Mouse (Mus musculus) forebrain, embryonic 16.5 days (tissue): ENCODE data around the gene Mmadhc. TPM values are rescaled to one million over a fixed set of nuclear protein-coding genes. Genes with fewer than 3 reads are reported as not detected.

Experiments used
- ATAC-seq: fragments of 200-750 bp; cut with Nextera tagmentation; 2 replicates; pipeline ENCODE4 v1.8.0; 2017; ENCODE audit warnings: mild to moderate bottlenecking, moderate library complexity
- H3K27ac ChIP-seq: fragments of 300-500 bp; sonication (generic); 2 replicates; pipeline ENCODE4 v1.5.1; 2014; ENCODE audit warnings: low read length, control low read depth
- H3K27me3 ChIP-seq: fragments of 300-500 bp; sonication (generic); replicated peaks from 2 replicates; pipeline ENCODE4 v1.6.1; 2014; ENCODE audit warnings: low read length; ENCODE audit not compliant: control insufficient read depth, insufficient read depth
- H3K36me3 ChIP-seq: fragments of 300-500 bp; sonication (generic); 2 replicates; pipeline ENCODE4 v1.6.1; 2014; ENCODE audit not compliant: control insufficient read depth, insufficient read depth
- H3K4me1 ChIP-seq: fragments of 300-500 bp; sonication (generic); replicated peaks from 2 replicates; pipeline ENCODE4 v1.6.1; 2014; ENCODE audit warnings: low read length; ENCODE audit not compliant: control insufficient read depth, insufficient read depth
- H3K4me2 ChIP-seq: fragments of 300-500 bp; sonication (generic); 2 replicates; pipeline ENCODE4 v1.6.1; 2014; ENCODE audit warnings: mild to moderate bottlenecking, low read length, control low read depth
- H3K4me3 ChIP-seq: fragments of 300-500 bp; sonication (generic); replicated peaks from 2 replicates; pipeline ENCODE4 v1.5.1; 2014; ENCODE audit warnings: mild to moderate bottlenecking, low read length, control low read depth
- H3K9ac ChIP-seq: fragments of 300-500 bp; sonication (generic); replicated peaks from 2 replicates; pipeline ENCODE4 v1.6.1; 2014; ENCODE audit warnings: low read depth, low read length, control low read depth
- H3K9me3 ChIP-seq: fragments of 300-500 bp; sonication (generic); 2 replicates; pipeline ENCODE4 v1.6.1; 2016; ENCODE audit warnings: low read length; ENCODE audit not compliant: control insufficient read depth
- WGBS: fragments of 180-500 bp; shearing (Covaris S2); extraction: QIAGEN DNeasy Blood & Tissue Kit; methylation state at CpG from one replicate; pipeline ENCODE4 v1.1.7; 2014; 5-methylcytosine and 5-hydroxymethylcytosine counted together
- polyA plus RNA-seq: library from polyadenylated mRNA; unstranded; fragments of >200 nt; fragmentation: Nextera tagmentation; extraction: Ambion mirVana; gene quantifications from 2 replicates; pipeline ENCODE4 v1.2.1, GENCODE M21; 2015

The Mmadhc gene
- polyA plus RNA-seq, 1 experiment from 2014 or later: 150 TPM

- 36% methylated on average over 5 of the region's 5 CpGs for WGBS
- ATAC-seq: peak; percentile 70; the same call in 1 of the 2 replicates
Observed at GRCm38 (mm10) chr2:50272165-50272564, 24.4 kb downstream of the Mmadhc start.

DNA sequence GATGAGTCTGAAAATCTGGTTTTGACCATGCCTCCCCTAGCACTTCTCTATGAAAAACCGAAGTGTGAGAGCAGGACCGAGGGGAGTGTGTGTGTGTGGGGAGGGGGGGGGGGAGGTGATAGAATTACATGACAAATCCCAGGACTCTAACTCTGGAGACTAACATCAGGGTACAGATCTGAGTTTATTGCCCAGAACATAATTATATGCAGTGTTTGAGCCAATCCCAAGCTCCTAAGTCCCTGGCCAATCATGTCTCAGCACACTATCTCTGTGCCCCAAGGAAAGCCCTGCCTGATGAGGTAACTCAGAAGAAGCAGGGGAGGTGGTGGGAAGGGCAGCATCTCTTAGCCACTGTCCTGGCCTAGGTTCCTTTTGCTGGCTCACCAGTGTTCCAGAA, 28.1 kb downstream of the Mmadhc start:
- Histone ChIP-seq H3K9me3 (no peaks in the 10 kb centered on the region), H3K27ac (no peak overlapping the region), H3K9ac (no peak overlapping the region), H3K4me3 (no peak overlapping the region), H3K4me2 (no peak overlapping the region), H3K36me3 (no peaks in the 10 kb centered on the region), H3K27me3 (no peaks in the 10 kb centered on the region), H3K4me1 (no peaks in the 10 kb centered on the region)
- no peak for ATAC-seq
- 72% methylated on average over 2 of the region's 2 CpGs for WGBS

More at GRCm38 (mm10) chr2:50272165-50272564, 24.4 kb downstream of the Mmadhc start:
- Histone ChIP-seq H3K4me1 (no peaks in the 10 kb centered on the region), H3K4me2 (no peak overlapping the region), H3K27ac (no peak overlapping the region), H3K9ac (no peak overlapping the region), H3K27me3 (no peaks in the 10 kb centered on the region), H3K4me3 (no peak overlapping the region), H3K9me3 (no peaks in the 10 kb centered on the region), H3K36me3 (no peaks in the 10 kb centered on the region)

DNA sequence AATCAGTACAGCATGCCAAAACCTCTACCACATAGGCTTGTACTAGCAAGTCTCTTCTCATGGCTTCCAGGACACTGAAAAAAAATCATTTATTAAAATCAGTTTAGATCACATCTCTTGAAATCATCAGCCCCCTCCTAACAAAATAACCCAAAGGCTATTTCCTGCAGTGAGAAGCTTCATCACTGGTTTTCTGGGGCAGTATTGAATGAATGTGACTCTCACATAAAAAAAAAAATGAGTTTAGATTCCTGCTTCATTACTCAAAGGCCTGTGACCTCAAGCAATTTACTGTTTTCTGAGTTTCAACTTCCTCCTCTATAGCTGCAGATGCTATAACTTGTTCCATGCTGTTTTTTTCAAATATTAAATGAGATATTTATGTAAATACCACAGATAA, 29.6 kb downstream of the Mmadhc start:
- no peaks in the 10 kb centered on the region for H3K27me3 ChIP-seq
- H3K27ac ChIP-seq: no peak overlapping the region
- H3K4me2 ChIP-seq: no peak overlapping the region
- H3K4me1 ChIP-seq: no peaks in the 10 kb centered on the region
- H3K4me3 ChIP-seq: no peak overlapping the region
- no peak for ATAC-seq
- H3K36me3 ChIP-seq: no peaks in the 10 kb centered on the region
- no peaks in the 10 kb centered on the region for H3K9me3 ChIP-seq
- H3K9ac ChIP-seq: no peak overlapping the region

GRCm38 (mm10) chr2:50265215-50265785, 31.3 kb downstream of the Mmadhc start:
- Histone ChIP-seq H3K4me1 (no peaks in the 10 kb centered on the region), H3K9me3 (no peaks in the 10 kb centered on the region), H3K27me3 (no peaks in the 10 kb centered on the region), H3K27ac (no peak overlapping the region), H3K9ac (no peak overlapping the region), H3K4me2 (no peak overlapping the region), H3K36me3 (no peaks in the 10 kb centered on the region), H3K4me3 (no peak overlapping the region)
- 63% methylated on average over 2 of the region's 2 CpGs for WGBS
- ATAC-seq: no peak

GRCm38 (mm10) chr2:50264059-50264458, 32.5 kb downstream of the Mmadhc start:
- no peaks in the 10 kb centered on the region for H3K9me3 ChIP-seq

GRCm38 (mm10) chr2:50254955-50255354, 41.6 kb downstream of the Mmadhc start:
- 89% methylated on average over 5 of the region's 5 CpGs for WGBS
- Histone ChIP-seq H3K4me2 (no peak overlapping the region), H3K27me3 (no peaks in the 10 kb centered on the region), H3K9ac (no peak overlapping the region), H3K36me3 (no peaks in the 10 kb centered on the region), H3K4me1 (no peaks in the 10 kb centered on the region), H3K27ac (no peak overlapping the region), H3K9me3 (no peaks in the 10 kb centered on the region), H3K4me3 (no peak overlapping the region)
- ATAC-seq: no peak

More at GRCm38 (mm10) chr2:50264059-50264458, 32.5 kb downstream of the Mmadhc start:
- WGBS: 82% methylated on average over 6 of the region's 6 CpGs
- no peak overlapping the region for H3K27ac ChIP-seq
- H3K9ac ChIP-seq: no peak overlapping the region
- no peak overlapping the region for H3K4me2 ChIP-seq
- no peak for ATAC-seq
- H3K4me3 ChIP-seq: no peak overlapping the region
- no peaks in the 10 kb centered on the region for H3K27me3 ChIP-seq
- H3K4me1 ChIP-seq: no peaks in the 10 kb centered on the region
- no peaks in the 10 kb centered on the region for H3K36me3 ChIP-seq

- H3K27me3 ChIP-seq: no peaks in the 10 kb centered on the region
- no peak overlapping the region for H3K27ac ChIP-seq
- ATAC-seq: no peak
- WGBS: 61% methylated on average over 3 of the region's 3 CpGs
- no peaks in the 10 kb centered on the region for H3K36me3 ChIP-seq
- H3K4me1 ChIP-seq: no peaks in the 10 kb centered on the region
- H3K9me3 ChIP-seq: no peaks in the 10 kb centered on the region
- no peak overlapping the region for H3K4me2 ChIP-seq
- no peak overlapping the region for H3K9ac ChIP-seq
- H3K4me3 ChIP-seq: no peak overlapping the region
Observed at GRCm38 (mm10) chr2:50248551-50248950, 48.0 kb downstream of the Mmadhc start.

DNA sequence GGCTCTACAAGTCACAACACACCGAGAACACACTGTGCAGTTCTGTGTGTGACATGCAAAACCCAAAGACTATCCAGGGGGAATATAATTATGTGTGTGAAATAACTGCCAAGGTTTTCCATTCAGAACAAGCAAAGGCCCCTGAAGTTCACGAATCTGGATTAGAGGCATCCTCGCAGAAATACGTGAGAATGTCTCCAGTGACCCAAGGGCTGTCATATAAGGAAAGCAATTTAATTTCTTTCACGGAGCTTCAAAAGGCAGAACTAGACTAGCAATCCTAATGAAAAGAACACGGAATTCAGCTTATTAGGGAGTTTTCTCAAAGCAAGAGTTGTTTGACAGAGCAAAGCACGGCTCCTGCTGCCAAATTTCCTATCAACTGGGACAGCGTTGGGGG, 63.1 kb downstream of the Mmadhc start:
- no peaks in the 10 kb centered on the region for H3K27me3 ChIP-seq
- WGBS: 24% methylated on average over 8 of the region's 8 CpGs
- peaks cover 3% of the 10 kb centered on the region; the same call in 1 of the 2 replicates for H3K4me1 ChIP-seq
- H3K4me2 ChIP-seq: no peak overlapping the region
- H3K27ac ChIP-seq: no peak overlapping the region
- H3K4me3 ChIP-seq: no peak overlapping the region
- no peaks in the 10 kb centered on the region for H3K36me3 ChIP-seq
- no peak overlapping the region for H3K9ac ChIP-seq
- ATAC-seq: no peak
- no peaks in the 10 kb centered on the region for H3K9me3 ChIP-seq
